Comparison of ENCODE assay signal across 8 mouse cellular contexts in genomic region chr11:78399680-78400079, GRCm38 (mm10). TPM values are rescaled to one million over a fixed set of nuclear protein-coding genes. Genes with fewer than 3 reads are reported as not detected.
DNase-seq lines count a peak whose midpoint lies in the region; ATAC-seq and TF ChIP-seq lines count a peak whose summit lies in the region.

No protein-coding gene starts in this region.

- H3K9me3 ChIP-seq in hindbrain, embryonic 11.5 days (ENCODE audit: control insufficient read depth, low read length): no peaks in the 10 kb centered on the region
- H3K9me3 ChIP-seq in hindbrain, embryonic 13.5 days: no peaks in the 10 kb centered on the region

- no peak for ATAC-seq in hindbrain, embryonic 11.5 days (ENCODE audit: low FRiP score)
- ATAC-seq in hindbrain, embryonic 13.5 days (ENCODE audit: low FRiP score): no peak

- H3K27ac ChIP-seq in hindbrain, embryonic 11.5 days (ENCODE audit: low read depth, low read length): no peak overlapping the region
- H3K27ac ChIP-seq in hindbrain, embryonic 13.5 days: no peak overlapping the region
- H3K27ac ChIP-seq in liver, adult 2 months (replicated peaks; ENCODE audit: insufficient read depth, low read depth, low read length): no peak overlapping the region

- H3K4me3 ChIP-seq in hindbrain, embryonic 11.5 days (ENCODE audit: low read depth, low read length): no peak overlapping the region
- no peak overlapping the region for H3K4me3 ChIP-seq in hindbrain, embryonic 13.5 days
- H3K4me3 ChIP-seq in liver, adult 2 months (ENCODE audit: insufficient read depth, low read depth, low read length): no peak overlapping the region

- H3K79me2 ChIP-seq in liver, adult 2 months (ENCODE audit: control insufficient read depth, insufficient read depth, low read length): no peaks in the 10 kb centered on the region

- H3K9ac ChIP-seq in hindbrain, embryonic 11.5 days (ENCODE audit: low read depth, low read length): no peak overlapping the region
- no peak overlapping the region for H3K9ac ChIP-seq in hindbrain, embryonic 13.5 days
- H3K9ac ChIP-seq in liver, adult 2 months (ENCODE audit: low read depth, low read length): no peak overlapping the region

- H3K4me1 ChIP-seq in hindbrain, embryonic 11.5 days (replicated peaks; ENCODE audit: control insufficient read depth, insufficient read depth, low read length): no peaks in the 10 kb centered on the region
- H3K4me1 ChIP-seq in hindbrain, embryonic 13.5 days (replicated peaks): peaks cover 9% of the 10 kb centered on the region; the same call in 1 of the 2 replicates
- peaks cover 10% of the 10 kb centered on the region for H3K4me1 ChIP-seq in liver, adult 2 months (ENCODE audit: control insufficient read depth, insufficient read depth, low read length)

- 20% methylated on average over 8 of the region's 8 CpGs for WGBS in hindbrain, embryonic 11.5 days
- WGBS in hindbrain, embryonic 13.5 days: 18% methylated on average over 8 of the region's 8 CpGs
- WGBS in liver, adult 2 months: 29% methylated on average over 8 of the region's 8 CpGs

- DNase-seq in hindbrain, embryonic 11.5 days (ENCODE audit: low spot score): peak; percentile 85
- peak; percentile 42 to 69 for DNase-seq in adrenal gland, postnatal 4 days (ENCODE audit: low spot score in 2 of 2)
- DNase-seq in fibroblast of lung, adult 2 months (ENCODE audit: low read depth): peak; percentile 44
- peak; percentile 72 for DNase-seq in kidney, adult 9 months
- peak; percentile 43 for DNase-seq in liver, adult 2 months (ENCODE audit: extremely low read depth, low read depth, low spot score)
- DNase-seq in ovary, postnatal 36 days (ENCODE audit: low spot score): peak; percentile 72
- DNase-seq in thymus, postnatal 25 days: peak; percentile 60

- no peaks in the 10 kb centered on the region for H3K36me3 ChIP-seq in hindbrain, embryonic 11.5 days (ENCODE audit: control insufficient read depth, insufficient read depth, low read length)
- H3K36me3 ChIP-seq in hindbrain, embryonic 13.5 days: no peaks in the 10 kb centered on the region
- H3K36me3 ChIP-seq in liver, adult 2 months (ENCODE audit: control insufficient read depth, insufficient read depth, low read length): no peaks in the 10 kb centered on the region

- no peak overlapping the region for H3K4me2 ChIP-seq in hindbrain, embryonic 11.5 days (replicated peaks; ENCODE audit: low read depth, low read length)
- no peak overlapping the region for H3K4me2 ChIP-seq in hindbrain, embryonic 13.5 days

- H3K27me3 ChIP-seq in hindbrain, embryonic 11.5 days (ENCODE audit: control insufficient read depth, insufficient read depth, low read length): 0 out of 2 replicates have a peak, but pooled peaks cover 3% of the 10 kb centered on the region
- peaks cover 14% of the 10 kb centered on the region; the same call in 1 of the 2 replicates for H3K27me3 ChIP-seq in hindbrain, embryonic 13.5 days
- H3K27me3 ChIP-seq in liver, adult 2 months (ENCODE audit: control insufficient read depth, insufficient read depth, low read length): no peaks in the 10 kb centered on the region

- TF ChIP-seq CTCF in liver, adult 2 months (IDR thresholded peaks at IDR 0.05; ENCODE audit: low read depth, low read length): peak; percentile 72

- TF ChIP-seq POLR2A in liver, adult 2 months (IDR thresholded peaks at IDR 0.05; ENCODE audit: extremely low read depth, insufficient read depth, low read length): no peak

RNA-seq across cellular contexts. Expression of gene Foxn1, which starts 13.3 kb away (rescaled TPM):
- 0.05 TPM in 1 of 2 replicates, not detected in the other for polyA plus RNA-seq in hindbrain, embryonic 11.5 days (2014; fragmentation: Nextera tagmentation; extraction: Ambion mirVana)
- not detected in 2 replicates for polyA plus RNA-seq in hindbrain, embryonic 13.5 days (2015; fragmentation: Nextera tagmentation; extraction: Ambion mirVana)
- total RNA-seq in adrenal gland, postnatal 4 days (2021): under 1 TPM; 0.08 to 0.17 TPM
- total RNA-seq in liver, adult 2 months (2014; rRNA removed): not detected in 2 replicates
- not detected in 2 replicates for polyA plus RNA-seq in liver, adult 2 months (2012; rRNA removed)

RNA-seq across cellular contexts. Expression of gene Slc13a2, which starts 22.3 kb away (rescaled TPM):
- not detected in 2 replicates for polyA plus RNA-seq in hindbrain, embryonic 11.5 days (2014; fragmentation: Nextera tagmentation; extraction: Ambion mirVana)
- not detected in 2 replicates for polyA plus RNA-seq in hindbrain, embryonic 13.5 days (2015; fragmentation: Nextera tagmentation; extraction: Ambion mirVana)
- total RNA-seq in adrenal gland, postnatal 4 days (2021): 1 to 10 TPM in 1 of 2 experiments, under 1 TPM in 1; 0.11 to 1.8 TPM
- 0.65 and 1.9 TPM in 2 replicates for total RNA-seq in liver, adult 2 months (2014; rRNA removed)
- 4.7 and 5.6 TPM in 2 replicates for polyA plus RNA-seq in liver, adult 2 months (2012; rRNA removed)

RNA-seq across cellular contexts. Expression of gene Unc119, which starts 56.4 kb away (rescaled TPM):
- 66.2 and 73.1 TPM in 2 replicates for polyA plus RNA-seq in hindbrain, embryonic 11.5 days (2014; fragmentation: Nextera tagmentation; extraction: Ambion mirVana)
- polyA plus RNA-seq in hindbrain, embryonic 13.5 days (2015; fragmentation: Nextera tagmentation; extraction: Ambion mirVana): 75.1 and 76.7 TPM in 2 replicates
- total RNA-seq in adrenal gland, postnatal 4 days (2021): 10 to 100 TPM; 55.7 to 67.1 TPM
- 5.5 and 7.2 TPM in 2 replicates for total RNA-seq in liver, adult 2 months (2014; rRNA removed)
- polyA plus RNA-seq in liver, adult 2 months (2012; rRNA removed): 7.7 and 12.7 TPM in 2 replicates
